Mouse (Mus musculus) liver, adult 2 months (tissue): ENCODE data around the gene Erc1.

Experiments
- CTCF ChIP-seq: fragments of 200-500 bp; IDR thresholded peaks from 2 replicates; pipeline ENCODE4 v1.5.1; 2011; ENCODE audit warnings: low read depth, low read length, control low read depth
- POLR2A ChIP-seq: fragments of 200-500 bp; IDR thresholded peaks from 2 replicates; pipeline ENCODE4 v1.6.1; 2011; ENCODE audit warnings: low read length, control low read depth; ENCODE audit not compliant: insufficient read depth; ENCODE audit errors: extremely low read depth

GRCm38 (mm10) chr6:119576706-119577105 lies 271.3 kb downstream of the Erc1 start:
- TF ChIP-seq POLR2A, result no peak
- TF ChIP-seq CTCF, result no peak
